Mouse (Mus musculus) CH12.LX (cell line): Measurements from ENCODE around the gene Manbal. TPM values are rescaled to one million over a fixed set of nuclear protein-coding genes. Genes with fewer than 3 reads are reported as not detected.

ENCODE experiments used
- DNase-seq: peaks from one replicate; pipeline ENCODE4 v3.0.0-alpha.2; 2013; ENCODE audit errors: extremely low read depth
- H3K27ac ChIP-seq: 2 replicates; pipeline ENCODE4 v1.5.1; 2012; ENCODE audit warnings: low read depth, mild to moderate bottlenecking, control low read depth, moderate library complexity; ENCODE audit not compliant: insufficient read depth
- H3K27me3 ChIP-seq: replicated peaks from 2 replicates; pipeline ENCODE3; 2012; ENCODE audit warnings: inconsistent platforms
- H3K36me3 ChIP-seq, 2 experiments: replicated peaks in 1 of 2; 2 replicates each; pipeline versions ENCODE3 to v1.6.1; 2012; ENCODE audit warnings: inconsistent platforms in 1 of 2, low read length in 1 of 2, mild to moderate bottlenecking in 1 of 2, mixed read lengths in 1 of 2, moderate library complexity in 1 of 2; ENCODE audit not compliant: control insufficient read depth in 1 of 2, insufficient read depth in 1 of 2
- H3K4me1 ChIP-seq, 2 experiments: 2 replicates each; pipeline ENCODE4 v1.6.1; 2012; ENCODE audit warnings: inconsistent platforms in 1 of 2, moderate library complexity in 1 of 2; ENCODE audit not compliant: insufficient read depth in 2 of 2, control insufficient read depth in 1 of 2
- H3K4me2 ChIP-seq: 2 replicates; pipeline ENCODE4 v1.6.1; 2012; ENCODE audit warnings: low read depth, mild to moderate bottlenecking, control low read depth; ENCODE audit not compliant: poor library complexity, insufficient read depth, severe bottlenecking
- H3K4me3 ChIP-seq, 3 experiments: fragments of 150-350 bp in 1 of 3; sonication (generic) in 1 of 3; replicated peaks in 1 of 3; 2 replicates each; pipeline versions ENCODE3 to v1.5.1; 2011 to 2012; ENCODE audit warnings: low read depth in 2 of 3, low read length in 2 of 3, mild to moderate bottlenecking in 2 of 3, moderate library complexity in 2 of 3, control low read depth in 1 of 3, improper control_type of control experiment in 1 of 3, inconsistent platforms in 1 of 3, mixed read lengths in 1 of 3; ENCODE audit not compliant: poor library complexity in 1 of 3
- H3K79me2 ChIP-seq: replicated peaks from 2 replicates; pipeline ENCODE4 v1.6.1; 2012; ENCODE audit warnings: mild to moderate bottlenecking, moderate library complexity; ENCODE audit not compliant: control insufficient read depth, poor library complexity, insufficient read depth, severe bottlenecking; ENCODE audit errors: extremely low read depth
- H3K9ac ChIP-seq: 2 replicates; pipeline ENCODE4 v1.6.1; 2012; ENCODE audit warnings: low read depth, mild to moderate bottlenecking, control low read depth, moderate library complexity; ENCODE audit not compliant: insufficient read depth
- H3K9me3 ChIP-seq: replicated peaks from 2 replicates; pipeline ENCODE3; 2012; ENCODE audit warnings: low read length, inconsistent platforms, mixed read lengths
- CHD1 ChIP-seq: IDR thresholded peaks from 2 replicates; pipeline ENCODE4 v1.6.1; 2012; ENCODE audit warnings: low read depth, low read length, improper control_type of control experiment, inconsistent platforms
- CHD2 ChIP-seq: IDR thresholded peaks from 2 replicates; pipeline ENCODE4 v1.6.1; 2011; ENCODE audit warnings: low read length, improper control_type of control experiment
- E2F4 ChIP-seq: IDR thresholded peaks from 2 replicates; pipeline ENCODE4 v1.6.1; 2011; ENCODE audit warnings: low read depth, low read length, improper control_type of control experiment; ENCODE audit not compliant: insufficient replicate concordance
- ELF1 ChIP-seq: IDR thresholded peaks from 2 replicates; pipeline ENCODE4 v1.6.1; 2014; ENCODE audit warnings: low read depth, mild to moderate bottlenecking, inconsistent platforms, low read length, improper control_type of control experiment
- EP300 ChIP-seq: IDR thresholded peaks from 2 replicates; pipeline ENCODE4 v1.6.1; 2011; ENCODE audit warnings: low read length, improper control_type of control experiment
- HCFC1 ChIP-seq: IDR thresholded peaks from 2 replicates; pipeline ENCODE4 v1.6.1; 2012; ENCODE audit warnings: low read depth, mild to moderate bottlenecking, inconsistent platforms, low read length, improper control_type of control experiment
- IRF4 ChIP-seq: IDR thresholded peaks from 2 replicates; pipeline ENCODE4 v1.6.1; 2014; ENCODE audit warnings: low read depth, mild to moderate bottlenecking, inconsistent platforms, low read length, improper control_type of control experiment
- JUND ChIP-seq: conservative IDR thresholded peaks from 2 replicates; pipeline ENCODE4 v1.6.1; 2011; ENCODE audit warnings: low read depth, low read length, improper control_type of control experiment
- MAX ChIP-seq: IDR thresholded peaks from 2 replicates; pipeline ENCODE4 v1.6.1; 2011; ENCODE audit warnings: low read length, improper control_type of control experiment
- MEF2A ChIP-seq: IDR thresholded peaks from 2 replicates; pipeline ENCODE4 v1.6.1; 2014; ENCODE audit warnings: low read depth, mild to moderate bottlenecking, inconsistent platforms, low read length, improper control_type of control experiment, borderline replicate concordance
- NRF1 ChIP-seq: IDR thresholded peaks from 2 replicates; pipeline ENCODE4 v1.6.1; 2014; ENCODE audit warnings: low read depth, mild to moderate bottlenecking, inconsistent platforms, low read length, improper control_type of control experiment, moderate library complexity
- PAX5 ChIP-seq: IDR thresholded peaks from 2 replicates; pipeline ENCODE4 v1.6.1; 2012; ENCODE audit warnings: low read length, inconsistent platforms, mixed read lengths
- POLR2A ChIP-seq: IDR thresholded peaks from 2 replicates; pipeline ENCODE4 v1.6.1; 2011; ENCODE audit warnings: low read depth, mild to moderate bottlenecking, improper control_type of control experiment, low read length
- POLR2AphosphoS2 ChIP-seq: IDR thresholded peaks from 2 replicates; pipeline ENCODE4 v1.6.1; 2011; ENCODE audit warnings: low read depth, low read length, improper control_type of control experiment
- RCOR1 ChIP-seq: conservative IDR thresholded peaks from 2 replicates; pipeline ENCODE4 v1.6.1; 2012; ENCODE audit warnings: low read depth, mild to moderate bottlenecking, inconsistent platforms, low read length, improper control_type of control experiment
- TBP ChIP-seq: conservative IDR thresholded peaks from 2 replicates; pipeline ENCODE4 v1.6.1; 2011; ENCODE audit warnings: low read depth, low read length, improper control_type of control experiment
- TCF12 ChIP-seq: IDR thresholded peaks from 2 replicates; pipeline ENCODE4 v1.6.1; 2014; ENCODE audit warnings: low read depth, mild to moderate bottlenecking, inconsistent platforms, low read length, improper control_type of control experiment
- UBTF ChIP-seq: IDR thresholded peaks from 2 replicates; pipeline ENCODE4 v1.6.1; 2012; ENCODE audit warnings: low read depth, mild to moderate bottlenecking, inconsistent platforms, low read length, improper control_type of control experiment, moderate library complexity
- ZC3H11A ChIP-seq: IDR thresholded peaks from 2 replicates; pipeline ENCODE4 v1.6.1; 2012; ENCODE audit warnings: low read depth, mild to moderate bottlenecking, inconsistent platforms, low read length, improper control_type of control experiment
- ZMIZ1 ChIP-seq: IDR thresholded peaks from 2 replicates; pipeline ENCODE4 v1.6.1; 2012; ENCODE audit warnings: low read depth, mild to moderate bottlenecking, inconsistent platforms, low read length, improper control_type of control experiment
- ZNF384 ChIP-seq: IDR thresholded peaks from 2 replicates; pipeline ENCODE4 v1.6.1; 2012; ENCODE audit warnings: low read depth, low read length, improper control_type of control experiment, inconsistent platforms
- dilution Hi-C: fragments of 300-500 bp; cut with MboI; formaldehyde crosslinking; loops from 2 replicates; pipeline ENCODE4 v1.14.3; 2020; ENCODE audit warnings: low sequenced_read_pairs; ENCODE audit not compliant: extremely low pct_unique_long_range_greater_than_20kb, extremely low pct_ligation_motif_present
- in situ Hi-C: fragments of 300-500 bp; cut with MboI; formaldehyde crosslinking; loops from 3 replicates; pipeline ENCODE4 v1.14.3; 2019; ENCODE audit warnings: low sequenced_read_pairs, low pct_ligation_motif_present, low pct_unique_long_range_greater_than_20kb, mixed read lengths
- polyA plus RNA-seq: library from polyadenylated mRNA; unstranded; fragments of >175 nt; gene quantifications from 2 replicates; pipeline ENCODE4 v1.2.1, GENCODE M21; 2012; ENCODE audit warnings: low read depth; ENCODE audit not compliant: insufficient read length
- total RNA-seq, 2 experiments: library from RNA; depleted of rRNA; stranded (reverse); fragments of 300-350 nt in 1 of 2; fragments of >200 nt in 1 of 2; gene quantifications; 2 replicates each; pipeline ENCODE4 v1.2.3; 2012 to 2014

The Manbal gene
- total and polyA plus RNA-seq, 3 experiments = 13.7 to 29.4 (median 17.0) TPM

DNA sequence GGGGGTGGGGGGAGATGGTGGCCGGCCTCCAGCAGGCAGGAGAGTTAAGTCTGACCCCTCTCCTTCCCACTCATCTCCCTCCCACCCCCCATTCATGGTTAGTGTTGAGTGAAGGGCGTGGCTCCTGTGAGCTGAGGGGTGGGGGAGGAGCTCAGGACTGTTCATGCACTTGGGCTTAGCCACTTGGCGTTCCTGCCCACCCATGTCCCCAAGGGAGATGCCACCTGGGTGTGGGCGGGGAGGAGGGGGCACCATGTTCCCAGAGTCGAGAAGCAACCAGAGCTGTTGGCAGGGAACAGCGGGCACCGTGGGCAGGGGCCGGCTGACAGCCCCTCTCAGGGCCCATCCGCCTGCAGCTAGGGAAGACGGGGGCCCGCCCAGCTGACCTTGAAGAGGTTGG, 69.1 kb downstream of the Manbal start:
- in situ Hi-C loops (no loop called here), dilution Hi-C loops (no loop called here)
- no peak overlapping the region for H3K27ac ChIP-seq
- H3K4me3 ChIP-seq = no peak overlapping the region
- no peak overlapping the region for H3K9ac ChIP-seq
- H3K9me3 ChIP-seq = peaks cover 4% of the 10 kb centered on the region
- TF ChIP-seq EP300 (no peak), NRF1 (no peak), MEF2A (no peak), ZMIZ1 (no peak), MAX (no peak), PAX5 (no peak), JUND (no peak), TCF12 (no peak), CHD2 (no peak), TBP (no peak), E2F4 (no peak), ZC3H11A (no peak), ZNF384 (no peak)
- H3K4me1 ChIP-seq = no peaks in the 10 kb centered on the region
- H3K79me2 ChIP-seq = no peaks in the 10 kb centered on the region
- no peaks in the 10 kb centered on the region for H3K36me3 ChIP-seq
- no peak overlapping the region for H3K4me2 ChIP-seq
- DNase-seq = no peak
- peaks cover 75% of the 10 kb centered on the region for H3K27me3 ChIP-seq

DNA sequence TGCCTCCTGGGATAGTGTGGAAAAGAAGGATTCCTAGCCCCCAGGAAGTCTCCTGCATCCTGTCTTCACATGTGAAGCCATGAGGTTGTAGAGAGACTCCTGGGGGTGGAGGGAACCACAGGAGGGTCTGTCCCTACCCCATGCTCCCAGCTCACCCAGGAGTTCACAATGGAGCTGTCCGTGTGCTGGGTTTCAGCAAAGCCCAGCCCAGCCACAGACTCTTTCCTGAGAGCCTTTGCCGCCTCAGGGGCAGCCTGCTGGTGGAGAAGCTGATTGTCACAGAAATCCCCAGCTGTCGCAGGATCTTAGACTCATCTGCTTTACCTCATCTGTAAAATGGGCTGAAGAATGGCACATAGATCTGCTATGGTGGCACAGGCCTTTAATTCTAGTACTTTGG, 69.7 kb downstream of the Manbal start:
- no peaks in the 10 kb centered on the region for H3K36me3 ChIP-seq
- TF ChIP-seq HCFC1 (no peak), POLR2AphosphoS2 (no peak), ZNF384 (no peak), IRF4 (no peak), POLR2A (no peak), UBTF (no peak), ELF1 (no peak), E2F4 (no peak), RCOR1 (no peak), CHD1 (no peak), NRF1 (no peak)

More for the DNA sequence above, 69.7 kb downstream of the Manbal start:
- dilution Hi-C loops = no loop called here
- no peaks in the 10 kb centered on the region for H3K79me2 ChIP-seq
- no peaks in the 10 kb centered on the region for H3K4me1 ChIP-seq
- H3K27ac ChIP-seq = no peak overlapping the region
- in situ Hi-C loops = no loop called here
- H3K9ac ChIP-seq = no peak overlapping the region
- peaks cover 71% of the 10 kb centered on the region for H3K27me3 ChIP-seq
- H3K4me2 ChIP-seq = no peak overlapping the region
- H3K4me3 ChIP-seq = no peak overlapping the region
- no peak for DNase-seq
- H3K9me3 ChIP-seq = peaks cover 10% of the 10 kb centered on the region
